Mouse (Mus musculus) bone marrow, adult 2 months (tissue): Measurements from ENCODE around the gene Traf1.

Experiments used
- CTCF ChIP-seq: fragments of 200-500 bp; IDR thresholded peaks from 2 replicates; pipeline ENCODE4 v1.5.1; 2011; ENCODE audit warnings: low read length, control low read depth; ENCODE audit not compliant: control insufficient read depth, insufficient read depth
- POLR2A ChIP-seq: fragments of 200-500 bp; IDR thresholded peaks from 2 replicates; pipeline ENCODE4 v1.6.1; 2011; ENCODE audit warnings: low read depth, mild to moderate bottlenecking, control low read depth, low read length, borderline replicate concordance; ENCODE audit not compliant: control insufficient read depth

- TF ChIP-seq CTCF, result no peak
- TF ChIP-seq POLR2A, result no peak
Observed at GRCm38 (mm10) chr2:34992729-34993695, 31.4 kb upstream of the Traf1 start.
